Mouse (Mus musculus): ENCODE measurements at regions not wholly inside any gene's neighbourhood (a gene's known extent, or its start where the extent isn't known, plus 50 kb on each side); places are given as distances from the start of the nearest gene placed in this dataset.

DNA sequence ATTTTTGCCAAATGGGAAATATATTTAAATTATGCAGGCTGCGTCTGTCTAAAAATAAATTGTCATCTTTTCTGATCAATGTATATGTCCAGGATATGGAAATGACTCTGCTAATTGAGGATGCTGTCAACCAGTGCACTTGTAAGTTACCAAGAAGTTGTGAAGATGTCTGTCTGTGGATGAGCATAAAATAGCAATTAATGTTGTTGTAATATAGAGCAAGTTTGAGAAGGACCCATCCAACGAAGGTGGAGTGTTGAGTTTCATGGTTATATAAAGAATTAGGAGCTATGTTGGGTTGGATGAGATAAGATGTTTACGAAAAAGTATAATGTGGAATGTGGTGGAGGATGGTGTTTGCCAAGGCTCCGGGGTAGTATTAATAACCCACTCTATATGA lies 131.6 kb downstream of the Zbtb18 start:
- WGBS = 89% methylated on average over 4 of the region's 4 CpGs
- Histone ChIP-seq H3K27ac (replicated peaks) (no peak overlapping the region), H3K9me3 (replicated peaks) (no peaks in the 10 kb centered on the region), H3K27me3 (ENCODE audit: low read depth, poor library complexity, severe bottlenecking) (no peaks in the 10 kb centered on the region), H3K4me1 (no peaks in the 10 kb centered on the region), H3K36me3 (no peaks in the 10 kb centered on the region), H3K4me3 (no peak overlapping the region)
- DNase-seq (ENCODE audit: low spot score) = no peak

GRCm38 (mm10) chr1:177574312-177574711 lies 132.2 kb downstream of the Zbtb18 start:
- no peak overlapping the region for H3K27ac ChIP-seq (replicated peaks)
- H3K9me3 ChIP-seq (replicated peaks) = no peaks in the 10 kb centered on the region
- no peaks in the 10 kb centered on the region for H3K27me3 ChIP-seq (ENCODE audit: low read depth, poor library complexity, severe bottlenecking)
- H3K36me3 ChIP-seq = no peaks in the 10 kb centered on the region
- WGBS = 90% methylated on average over 7 of the region's 7 CpGs
- H3K4me3 ChIP-seq = no peak overlapping the region
- DNase-seq (ENCODE audit: low spot score) = no peak
- no peaks in the 10 kb centered on the region for H3K4me1 ChIP-seq

DNA sequence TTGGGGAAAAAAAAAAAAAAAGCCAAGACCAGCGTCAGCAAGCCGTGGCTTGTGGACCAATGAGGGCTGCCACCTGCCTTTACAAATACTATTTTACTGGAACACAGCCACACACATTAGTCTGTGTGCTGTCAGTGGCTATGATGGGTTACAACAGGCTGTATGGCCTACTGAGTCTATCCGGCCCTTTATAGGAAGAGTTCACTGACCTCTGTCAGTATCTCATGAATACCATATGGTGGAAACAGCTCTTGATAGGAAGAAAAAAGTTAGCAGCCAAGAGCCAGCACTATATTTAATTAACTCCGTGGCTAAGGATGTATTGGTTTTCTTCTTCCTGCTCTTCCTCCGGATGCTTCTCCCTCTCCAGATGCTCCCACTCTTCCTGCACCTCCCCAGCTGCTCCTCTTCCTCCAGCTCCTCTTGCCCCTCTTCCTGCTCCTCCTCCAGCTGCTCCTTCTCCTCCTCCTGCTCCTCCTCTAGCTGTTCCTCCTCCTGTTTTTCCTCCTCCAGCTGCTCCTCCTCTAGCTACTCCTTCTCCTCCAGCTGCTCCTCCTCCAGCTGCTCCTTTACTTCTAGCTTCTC lies 142.2 kb downstream of the Zbtb18 start:
- Histone ChIP-seq H3K9me3 (replicated peaks) (peaks cover 9% of the 10 kb centered on the region), H3K4me3 (no peak overlapping the region), H3K27me3 (ENCODE audit: low read depth, poor library complexity, severe bottlenecking) (no peaks in the 10 kb centered on the region), H3K4me1 (no peaks in the 10 kb centered on the region), H3K36me3 (no peaks in the 10 kb centered on the region), H3K27ac (replicated peaks) (no peak overlapping the region)
- WGBS = 79% methylated on average over 5 of the region's 5 CpGs
- DNase-seq (ENCODE audit: low spot score) = no peak

DNA sequence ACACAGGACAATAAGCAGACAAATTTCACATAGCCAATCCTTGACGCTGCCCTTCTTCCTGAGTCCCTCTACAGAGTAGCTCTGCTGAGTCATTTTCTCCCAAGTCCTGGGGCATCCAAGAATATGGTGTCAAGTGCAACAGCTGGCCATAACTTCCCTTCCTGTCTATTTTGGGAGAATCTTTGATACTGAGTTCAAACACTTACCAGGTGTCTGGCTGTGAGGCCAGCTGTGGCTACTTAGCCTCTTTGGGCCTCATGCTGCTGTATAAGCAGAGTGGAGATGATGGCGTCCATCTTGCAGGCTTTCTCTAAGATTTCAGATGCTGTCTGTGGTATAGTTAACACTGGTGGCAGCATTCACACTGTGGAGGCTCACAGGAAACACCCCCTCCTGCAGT lies 143.2 kb downstream of the Zbtb18 start:
- Histone ChIP-seq H3K27ac (replicated peaks) (no peak overlapping the region), H3K4me3 (no peak overlapping the region), H3K36me3 (no peaks in the 10 kb centered on the region), H3K9me3 (replicated peaks) (peaks cover 9% of the 10 kb centered on the region), H3K27me3 (ENCODE audit: low read depth, poor library complexity, severe bottlenecking) (no peaks in the 10 kb centered on the region), H3K4me1 (no peaks in the 10 kb centered on the region)
- no peak for DNase-seq (ENCODE audit: low spot score)
- 81% methylated on average over 2 of the region's 2 CpGs for WGBS

DNA sequence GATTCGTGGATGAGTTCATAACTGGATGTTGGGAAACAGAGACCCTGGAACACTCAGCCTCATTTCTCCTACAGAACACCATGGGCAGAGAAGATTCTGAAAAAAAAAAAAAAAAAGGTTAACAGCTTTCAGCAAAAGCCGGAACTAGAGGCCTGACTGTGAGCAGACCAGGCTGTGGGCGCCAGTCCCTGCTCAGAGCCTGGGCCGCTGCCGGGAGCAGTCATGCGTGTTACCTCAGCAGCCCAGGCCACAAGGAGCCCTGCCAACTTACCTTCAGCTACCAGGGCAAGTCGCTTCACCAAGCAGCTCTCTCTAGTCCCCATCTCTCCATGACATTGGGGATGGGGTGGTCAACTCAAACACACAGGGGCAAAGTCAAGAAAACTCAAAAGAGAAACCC lies 140.6 kb upstream of the 1700016C15Rik start:
- H3K27ac ChIP-seq (replicated peaks) = no peak overlapping the region
- no peaks in the 10 kb centered on the region for H3K27me3 ChIP-seq (ENCODE audit: low read depth, poor library complexity, severe bottlenecking)
- no peaks in the 10 kb centered on the region for H3K9me3 ChIP-seq (replicated peaks)
- DNase-seq (ENCODE audit: low spot score) = no peak
- WGBS = 86% methylated on average over 7 of the region's 7 CpGs
- no peaks in the 10 kb centered on the region for H3K36me3 ChIP-seq
- H3K4me3 ChIP-seq = no peak overlapping the region
- no peaks in the 10 kb centered on the region for H3K4me1 ChIP-seq

- Histone ChIP-seq H3K27ac (replicated peaks) (no peak overlapping the region), H3K4me1 (no peaks in the 10 kb centered on the region), H3K27me3 (ENCODE audit: low read depth, poor library complexity, severe bottlenecking) (no peaks in the 10 kb centered on the region), H3K9me3 (replicated peaks) (no peaks in the 10 kb centered on the region), H3K4me3 (no peak overlapping the region), H3K36me3 (no peaks in the 10 kb centered on the region)
- DNase-seq (ENCODE audit: low spot score) = no peak
- 83% methylated on average over 4 of the region's 4 CpGs for WGBS
Observed at GRCm38 (mm10) chr1:177589656-177590055, 140.0 kb upstream of the 1700016C15Rik start.

DNA sequence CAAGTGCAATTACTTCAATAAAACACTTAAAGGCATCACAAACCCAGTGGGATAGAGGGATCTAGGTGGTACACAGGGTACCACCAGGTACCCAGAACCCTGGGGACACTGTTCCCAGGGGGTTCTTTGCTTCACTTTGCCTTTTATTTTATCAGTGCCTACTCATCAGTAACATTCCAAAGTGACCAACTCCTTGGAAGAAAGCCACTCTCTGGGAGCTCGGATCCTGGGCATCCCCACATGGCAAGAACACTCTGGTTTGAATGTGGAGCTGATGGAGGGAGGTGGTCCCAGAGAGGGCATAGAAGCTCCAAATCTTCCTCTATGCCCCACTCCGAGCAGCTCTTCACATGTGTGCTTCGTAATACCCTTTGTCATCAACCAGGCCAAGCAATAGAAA lies 137.9 kb upstream of the 1700016C15Rik start:
- H3K27me3 ChIP-seq (ENCODE audit: low read depth, poor library complexity, severe bottlenecking) = no peaks in the 10 kb centered on the region
- no peaks in the 10 kb centered on the region for H3K36me3 ChIP-seq
- no peaks in the 10 kb centered on the region for H3K9me3 ChIP-seq (replicated peaks)
- peak overlapping the region; percentile 13; the same call in 1 of the 2 replicates for H3K27ac ChIP-seq (replicated peaks)
- H3K4me1 ChIP-seq = no peaks in the 10 kb centered on the region
- no peak overlapping the region for H3K4me3 ChIP-seq
- no peak for DNase-seq (ENCODE audit: low spot score)
- WGBS = 93% methylated on average over 3 of the region's 3 CpGs

- no peak for DNase-seq (ENCODE audit: low spot score)
- 94% methylated on average over 9 of the region's 9 CpGs for WGBS
- H3K4me1 ChIP-seq = no peaks in the 10 kb centered on the region
- no peaks in the 10 kb centered on the region for H3K9me3 ChIP-seq (replicated peaks)
- H3K27ac ChIP-seq (replicated peaks) = no peak overlapping the region; the same call in 1 of the 2 replicates
- H3K36me3 ChIP-seq = no peaks in the 10 kb centered on the region
- no peak overlapping the region for H3K4me3 ChIP-seq
- H3K27me3 ChIP-seq (ENCODE audit: low read depth, poor library complexity, severe bottlenecking) = no peaks in the 10 kb centered on the region
Observed at GRCm38 (mm10) chr1:177592337-177592736, 137.3 kb upstream of the 1700016C15Rik start.

DNA sequence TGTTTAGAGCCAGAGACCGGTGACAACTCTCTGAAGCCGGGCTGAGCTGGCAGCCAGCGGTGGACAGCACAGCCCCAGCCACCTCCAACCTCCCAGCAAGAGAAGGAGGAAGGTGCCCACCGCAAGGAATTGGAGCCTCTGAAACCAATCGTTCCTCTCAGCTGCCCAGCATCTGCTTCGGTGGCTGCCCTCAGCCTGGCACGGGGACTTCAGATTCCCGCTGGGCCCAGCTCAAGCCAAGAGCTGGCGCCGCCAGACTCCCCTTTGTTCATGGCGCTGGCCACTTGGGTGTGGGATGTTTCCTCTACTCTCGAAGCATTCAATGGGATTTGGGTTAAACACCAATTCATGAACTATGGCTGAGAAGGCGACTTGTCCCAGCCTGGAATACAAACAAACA lies 135.3 kb upstream of the 1700016C15Rik start:
- no peak for DNase-seq (ENCODE audit: low spot score)
- H3K27me3 ChIP-seq (ENCODE audit: low read depth, poor library complexity, severe bottlenecking) = no peaks in the 10 kb centered on the region
- H3K36me3 ChIP-seq = no peaks in the 10 kb centered on the region
- WGBS = 86% methylated on average over 13 of the region's 13 CpGs
- H3K9me3 ChIP-seq (replicated peaks) = no peaks in the 10 kb centered on the region
- H3K4me1 ChIP-seq = no peaks in the 10 kb centered on the region
- H3K27ac ChIP-seq (replicated peaks) = 0 out of 2 replicates have a peak overlapping the region, but pooled peaks have one; percentile 23
- no peak overlapping the region for H3K4me3 ChIP-seq

DNA sequence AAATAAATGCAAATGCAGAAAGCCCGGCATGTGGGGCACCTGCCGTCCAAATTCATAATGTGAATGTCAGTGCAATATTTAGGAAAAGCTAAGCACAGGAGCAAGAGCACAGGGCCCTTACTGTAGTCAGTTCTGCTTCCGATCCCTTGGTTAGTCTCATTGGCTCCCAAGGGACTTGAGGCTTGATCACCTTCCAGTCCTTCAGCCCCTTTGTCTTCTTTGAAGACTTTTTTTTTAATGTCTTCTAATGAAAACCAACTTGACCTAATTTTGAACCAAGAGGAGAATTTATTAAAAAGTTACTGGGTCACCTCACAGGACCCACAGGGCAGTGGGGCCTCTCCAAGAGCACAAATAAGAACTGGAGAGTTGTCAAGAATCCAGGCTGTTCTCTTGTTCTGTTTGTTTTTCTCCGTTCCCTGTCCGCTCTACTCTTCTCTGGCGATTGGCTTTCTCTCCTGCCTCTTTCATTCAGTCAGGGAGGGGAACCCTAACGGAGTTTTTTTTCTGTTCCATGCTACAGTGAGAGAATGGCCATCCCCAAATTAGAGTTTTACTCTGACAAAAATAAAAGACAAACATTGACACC lies 134.2 kb upstream of the 1700016C15Rik start:
- Histone ChIP-seq H3K9me3 (replicated peaks) (no peaks in the 10 kb centered on the region), H3K4me1 (no peaks in the 10 kb centered on the region), H3K27ac (replicated peaks) (no peak overlapping the region), H3K36me3 (no peaks in the 10 kb centered on the region), H3K4me3 (no peak overlapping the region), H3K27me3 (ENCODE audit: low read depth, poor library complexity, severe bottlenecking) (no peaks in the 10 kb centered on the region)
- DNase-seq (ENCODE audit: low spot score) = no peak
- 88% methylated on average over 7 of the region's 7 CpGs for WGBS

DNA sequence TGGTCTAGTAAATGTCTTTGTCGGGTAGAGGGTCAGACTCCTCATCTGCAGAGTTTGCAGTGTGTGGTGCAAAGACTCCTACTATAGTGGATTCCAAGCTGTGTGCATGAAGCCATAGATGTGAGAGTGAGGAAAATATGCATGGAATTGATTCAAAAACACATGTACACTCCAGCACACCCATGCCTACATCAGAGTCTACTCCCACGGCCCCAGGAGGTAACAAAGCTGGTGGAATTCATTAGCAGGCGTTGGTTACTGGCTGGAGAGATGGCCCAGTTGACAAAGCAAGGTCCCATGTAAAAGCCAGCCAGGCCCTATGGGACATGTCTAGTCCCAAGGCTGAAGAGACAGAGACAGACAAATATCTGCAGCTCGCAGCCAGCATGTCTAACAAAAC lies 132.6 kb upstream of the 1700016C15Rik start:
- DNase-seq (ENCODE audit: low spot score) = no peak
- Histone ChIP-seq H3K9me3 (replicated peaks) (no peaks in the 10 kb centered on the region), H3K4me3 (no peak overlapping the region), H3K36me3 (no peaks in the 10 kb centered on the region), H3K4me1 (no peaks in the 10 kb centered on the region), H3K27me3 (ENCODE audit: low read depth, poor library complexity, severe bottlenecking) (no peaks in the 10 kb centered on the region), H3K27ac (replicated peaks) (no peak overlapping the region)
- WGBS = 93% methylated on average over 4 of the region's 4 CpGs

DNA sequence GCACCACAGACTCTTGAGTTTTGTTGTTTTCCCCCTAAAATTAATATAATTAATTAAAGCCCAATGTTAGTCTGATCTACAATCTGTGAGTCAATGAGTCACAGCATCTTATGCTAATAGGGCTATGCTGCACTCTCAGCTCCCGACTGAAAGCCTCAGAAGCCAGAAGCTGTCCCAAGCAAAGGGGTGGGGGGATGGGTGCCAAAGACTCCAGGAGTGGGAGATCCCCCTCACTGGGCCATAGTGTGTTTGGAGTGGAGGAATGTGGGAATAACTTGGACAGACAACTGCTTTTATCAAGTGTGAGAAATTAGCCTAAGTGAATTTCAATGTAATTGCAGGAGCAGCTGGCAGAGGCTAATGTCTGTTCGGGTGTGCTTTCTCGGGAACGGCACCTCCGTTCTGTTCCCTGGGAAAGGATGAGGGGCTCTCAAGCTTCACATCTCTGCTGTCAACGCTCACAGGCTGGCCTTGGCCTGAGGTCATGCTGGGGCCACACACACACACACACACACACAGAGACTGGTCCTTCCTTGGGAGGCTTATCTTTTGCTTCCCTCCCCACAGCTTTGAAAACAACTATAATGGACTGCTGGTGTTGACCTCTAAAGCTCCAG lies 124.2 kb upstream of the 1700016C15Rik start:
- Histone ChIP-seq H3K4me3 (no peak overlapping the region), H3K27ac (replicated peaks) (peak overlapping the region; percentile 73), H3K4me1 (peaks cover 22% of the 10 kb centered on the region), H3K36me3 (no peaks in the 10 kb centered on the region), H3K27me3 (ENCODE audit: low read depth, poor library complexity, severe bottlenecking) (no peaks in the 10 kb centered on the region; the same call in 1 of the 2 replicates), H3K9me3 (replicated peaks) (no peaks in the 10 kb centered on the region)
- WGBS = 43% methylated on average over 6 of the region's 6 CpGs
- peak; percentile 51 for DNase-seq (ENCODE audit: low spot score)

DNA sequence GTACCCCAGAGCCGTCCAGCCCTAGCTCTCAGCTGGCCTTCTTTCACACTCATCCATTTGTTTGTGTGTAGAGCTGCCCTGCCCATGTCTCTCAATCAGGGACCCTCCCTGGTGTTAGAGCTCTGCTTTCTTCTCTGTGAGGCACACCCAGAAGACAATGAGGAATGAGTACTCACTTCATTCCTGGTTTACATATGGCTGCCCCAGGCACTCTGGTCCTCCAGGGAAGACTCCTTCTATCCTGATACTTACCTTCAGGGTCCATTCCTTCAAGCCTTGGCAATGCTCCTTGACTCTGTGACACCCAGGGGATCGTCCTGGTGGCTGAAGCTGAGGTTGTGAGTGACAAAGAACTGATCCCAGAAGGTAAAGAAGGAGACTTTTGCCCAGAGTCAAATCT lies 122.0 kb upstream of the 1700016C15Rik start:
- Histone ChIP-seq H3K36me3 (no peaks in the 10 kb centered on the region), H3K27me3 (ENCODE audit: low read depth, poor library complexity, severe bottlenecking) (no peaks in the 10 kb centered on the region; the same call in 1 of the 2 replicates), H3K4me1 (peaks cover 31% of the 10 kb centered on the region), H3K9me3 (replicated peaks) (no peaks in the 10 kb centered on the region), H3K27ac (replicated peaks) (peak overlapping the region; percentile 17; the same call in 1 of the 2 replicates), H3K4me3 (no peak overlapping the region)
- 81% methylated on average over 2 of the region's 2 CpGs for WGBS
- DNase-seq (ENCODE audit: low spot score) = no peak

Data from midbrain, embryonic 10.5 days (tissue).